Mouse (Mus musculus): Measurements from ENCODE around the gene Ap4s1. TPM values are rescaled to one million over a fixed set of nuclear protein-coding genes. Genes with fewer than 3 reads are reported as not detected.
"Not testable (repeated sequence)": the region's sequence is repeated elsewhere in the genome, so short reads cannot be mapped to it uniquely, and the experiment has no call there.

The Ap4s1 gene
- polyA plus RNA-seq, 1 experiment from 2014 or later = 12.6 TPM

- 79% methylated on average over 10 of the region's 10 CpGs for WGBS (ENCODE audit: missing documents)
Measured at GRCm38 (mm10) chr12:51692870-51693269, 2.0 kb downstream of the Ap4s1 start.

GRCm38 (mm10) chr12:51693419-51693818 is 2.6 kb downstream of the Ap4s1 start:
- Histone ChIP-seq H3K4me3 (ENCODE audit: inconsistent target) (no peak overlapping the region), H3K27ac (no peak overlapping the region), H3K36me3 (ENCODE audit: inconsistent target) (no peaks in the 10 kb centered on the region), H3K79me2 (ENCODE audit: inconsistent target) (peaks cover 55% of the 10 kb centered on the region)
- 83% methylated on average over 3 of the region's 3 CpGs for WGBS (ENCODE audit: missing documents)

More at GRCm38 (mm10) chr12:51692870-51693269, 2.0 kb downstream of the Ap4s1 start:
- H3K4me3 ChIP-seq (ENCODE audit: inconsistent target) = peak overlapping the region; percentile 56
- not testable (repeated sequence) for H3K36me3 ChIP-seq (ENCODE audit: inconsistent target)
- peak overlapping the region; percentile 83; the same call in 1 of the 2 replicates for H3K27ac ChIP-seq
- peaks cover 61% of the 10 kb centered on the region for H3K79me2 ChIP-seq (ENCODE audit: inconsistent target)

- no peak overlapping the region for H3K4me3 ChIP-seq (ENCODE audit: inconsistent target)
- no peaks in the 10 kb centered on the region for H3K36me3 ChIP-seq (ENCODE audit: inconsistent target)
- peaks cover 49% of the 10 kb centered on the region for H3K79me2 ChIP-seq (ENCODE audit: inconsistent target)
- H3K27ac ChIP-seq = peak overlapping the region; percentile 15; the same call in 1 of the 2 replicates
Measured at GRCm38 (mm10) chr12:51694096-51694495, 3.3 kb downstream of the Ap4s1 start.

- no peaks in the 10 kb centered on the region for H3K36me3 ChIP-seq (ENCODE audit: inconsistent target)
- no peak overlapping the region for H3K4me3 ChIP-seq (ENCODE audit: inconsistent target)
- H3K79me2 ChIP-seq (ENCODE audit: inconsistent target) = peaks cover 40% of the 10 kb centered on the region
- H3K27ac ChIP-seq = no peak overlapping the region
- 58% methylated on average over 1 of the region's 1 CpGs for WGBS (ENCODE audit: missing documents)
Measured at GRCm38 (mm10) chr12:51694966-51695365, 4.1 kb downstream of the Ap4s1 start.

- H3K36me3 ChIP-seq (ENCODE audit: inconsistent target) = no peaks in the 10 kb centered on the region
- 90% methylated on average over 2 of the region's 2 CpGs for WGBS (ENCODE audit: missing documents)
- peaks cover 29% of the 10 kb centered on the region; the same call in 1 of the 2 replicates for H3K79me2 ChIP-seq (ENCODE audit: inconsistent target)
- H3K27ac ChIP-seq = no peak overlapping the region
- H3K4me3 ChIP-seq (ENCODE audit: inconsistent target) = no peak overlapping the region
Measured at GRCm38 (mm10) chr12:51696157-51696556, 5.3 kb downstream of the Ap4s1 start.

GRCm38 (mm10) chr12:51699623-51700393 is 9.0 kb downstream of the Ap4s1 start:
- Histone ChIP-seq H3K36me3 (ENCODE audit: inconsistent target) (no peaks in the 10 kb centered on the region), H3K27ac (no peak overlapping the region), H3K4me3 (ENCODE audit: inconsistent target) (no peak overlapping the region), H3K79me2 (ENCODE audit: inconsistent target) (peaks cover 13% of the 10 kb centered on the region; the same call in 1 of the 2 replicates)
- 88% methylated on average over 8 of the region's 8 CpGs for WGBS (ENCODE audit: missing documents)

GRCm38 (mm10) chr12:51701723-51702122 is 10.9 kb downstream of the Ap4s1 start:
- Histone ChIP-seq H3K27ac (no peak overlapping the region), H3K36me3 (ENCODE audit: inconsistent target) (no peaks in the 10 kb centered on the region), H3K79me2 (ENCODE audit: inconsistent target) (peaks cover 1% of the 10 kb centered on the region; the same call in 1 of the 2 replicates), H3K4me3 (ENCODE audit: inconsistent target) (no peak overlapping the region)

GRCm38 (mm10) chr12:51703859-51704258 is 13.0 kb downstream of the Ap4s1 start:
- Histone ChIP-seq H3K4me3 (ENCODE audit: inconsistent target) (no peak overlapping the region), H3K79me2 (ENCODE audit: inconsistent target) (no peaks in the 10 kb centered on the region), H3K27ac (peak overlapping the region; percentile 24), H3K36me3 (ENCODE audit: inconsistent target) (no peaks in the 10 kb centered on the region)
- WGBS (ENCODE audit: missing documents) = 0% methylated on average over 1 of the region's 1 CpGs

GRCm38 (mm10) chr12:51704572-51704971 is 13.7 kb downstream of the Ap4s1 start:
- WGBS (ENCODE audit: missing documents) = 68% methylated on average over 7 of the region's 7 CpGs

GRCm38 (mm10) chr12:51705778-51706177 is 14.9 kb downstream of the Ap4s1 start:
- 85% methylated on average over 12 of the region's 12 CpGs for WGBS (ENCODE audit: missing documents)
- no peaks in the 10 kb centered on the region for H3K79me2 ChIP-seq (ENCODE audit: inconsistent target)
- H3K4me3 ChIP-seq (ENCODE audit: inconsistent target) = no peak overlapping the region
- H3K27ac ChIP-seq = no peak overlapping the region
- H3K36me3 ChIP-seq (ENCODE audit: inconsistent target) = no peaks in the 10 kb centered on the region

More at GRCm38 (mm10) chr12:51704572-51704971, 13.7 kb downstream of the Ap4s1 start:
- Histone ChIP-seq H3K79me2 (ENCODE audit: inconsistent target) (no peaks in the 10 kb centered on the region), H3K4me3 (ENCODE audit: inconsistent target) (no peak overlapping the region), H3K27ac (no peak overlapping the region), H3K36me3 (ENCODE audit: inconsistent target) (no peaks in the 10 kb centered on the region)

GRCm38 (mm10) chr12:51706673-51707235 is 15.9 kb downstream of the Ap4s1 start:
- WGBS (ENCODE audit: missing documents) = 66% methylated on average over 5 of the region's 5 CpGs
- Histone ChIP-seq H3K4me3 (ENCODE audit: inconsistent target) (no peak overlapping the region), H3K27ac (peak overlapping the region; percentile 4; the same call in 1 of the 2 replicates), H3K36me3 (ENCODE audit: inconsistent target) (no peaks in the 10 kb centered on the region), H3K79me2 (ENCODE audit: inconsistent target) (no peaks in the 10 kb centered on the region)

- WGBS (ENCODE audit: missing documents) = 80% methylated on average over 13 of the region's 14 CpGs
- Histone ChIP-seq H3K36me3 (ENCODE audit: inconsistent target) (no peaks in the 10 kb centered on the region), H3K4me3 (ENCODE audit: inconsistent target) (no peak overlapping the region), H3K27ac (no peak overlapping the region), H3K79me2 (ENCODE audit: inconsistent target) (no peaks in the 10 kb centered on the region)
Measured at GRCm38 (mm10) chr12:51708941-51709686, 18.3 kb downstream of the Ap4s1 start.

GRCm38 (mm10) chr12:51709741-51710140 is 18.9 kb downstream of the Ap4s1 start:
- H3K4me3 ChIP-seq (ENCODE audit: inconsistent target) = no peak overlapping the region
- WGBS (ENCODE audit: missing documents) = 91% methylated on average over 3 of the region's 3 CpGs
- H3K36me3 ChIP-seq (ENCODE audit: inconsistent target) = no peaks in the 10 kb centered on the region
- H3K79me2 ChIP-seq (ENCODE audit: inconsistent target) = no peaks in the 10 kb centered on the region
- no peak overlapping the region for H3K27ac ChIP-seq

GRCm38 (mm10) chr12:51710154-51710553 is 19.3 kb downstream of the Ap4s1 start:
- Histone ChIP-seq H3K4me3 (ENCODE audit: inconsistent target) (no peak overlapping the region), H3K79me2 (ENCODE audit: inconsistent target) (no peaks in the 10 kb centered on the region), H3K27ac (no peak overlapping the region), H3K36me3 (ENCODE audit: inconsistent target) (no peaks in the 10 kb centered on the region)
- WGBS (ENCODE audit: missing documents) = 73% methylated on average over 4 of the region's 5 CpGs

GRCm38 (mm10) chr12:51712685-51713084 is 21.9 kb downstream of the Ap4s1 start:
- Histone ChIP-seq H3K27ac (no peak overlapping the region), H3K4me3 (ENCODE audit: inconsistent target) (no peak overlapping the region), H3K36me3 (ENCODE audit: inconsistent target) (no peaks in the 10 kb centered on the region), H3K79me2 (ENCODE audit: inconsistent target) (no peaks in the 10 kb centered on the region)
- WGBS (ENCODE audit: missing documents) = 89% methylated on average over 1 of the region's 1 CpGs
